Comparison of ENCODE assay signal across 8 mouse cellular contexts in the genomic region with DNA sequence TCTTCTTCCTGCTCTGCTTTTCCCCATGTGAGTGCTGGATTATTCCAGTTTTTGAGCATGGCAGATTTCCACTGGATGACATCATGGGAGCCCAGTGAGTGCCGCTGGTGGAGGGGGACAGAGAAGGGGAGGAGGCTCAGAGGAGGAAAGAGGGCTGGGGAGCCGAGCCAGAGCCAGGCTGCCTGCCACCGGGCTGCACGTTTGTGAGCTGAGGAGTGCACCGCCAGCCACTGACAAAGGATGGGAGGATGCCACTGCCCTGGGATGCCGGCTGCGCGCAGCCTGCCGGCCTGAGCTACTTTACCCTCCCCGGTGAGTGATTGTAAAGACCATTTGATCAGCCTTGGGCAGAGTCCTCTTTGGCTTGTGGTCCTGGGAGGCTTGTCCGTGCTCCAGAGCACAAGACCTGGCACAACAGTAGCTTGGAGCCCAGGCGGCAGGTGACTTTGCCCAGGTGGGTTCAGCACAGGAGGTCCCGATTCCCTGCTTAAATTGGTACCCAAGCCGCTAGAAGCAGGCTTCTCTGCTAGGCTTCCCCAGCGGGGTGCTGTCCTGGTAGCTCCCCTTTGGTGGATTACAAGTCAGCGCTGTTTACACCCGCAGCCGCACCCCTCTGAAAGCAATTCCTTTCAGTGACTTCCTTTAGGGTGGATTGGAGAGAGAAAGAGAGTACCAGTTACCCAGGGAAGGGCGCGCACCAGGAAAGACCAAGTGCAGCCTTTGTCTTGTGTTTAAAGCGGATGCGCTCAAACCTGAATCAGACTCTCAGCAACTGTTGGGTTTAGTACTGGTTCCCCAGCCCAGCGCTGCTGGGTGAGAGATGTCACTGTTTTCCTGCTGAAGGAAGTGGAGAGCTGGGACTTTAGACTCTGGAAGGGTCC. TPM values are rescaled to one million over a fixed set of nuclear protein-coding genes. Genes with fewer than 3 reads are reported as not detected.
DNase-seq lines count a peak whose midpoint lies in the region; ATAC-seq lines count a peak whose summit lies in the region.

Gene March1, plus strand, starts transcription at position 30 of the 881 bp plus-strand sequence.

- no peaks in the 10 kb centered on the region for H3K27me3 ChIP-seq in hindbrain, embryonic 14.5 days (ENCODE audit: control insufficient read depth, insufficient read depth, low read length)
- peaks cover 7% of the 10 kb centered on the region; the same call in 1 of the 2 replicates for H3K27me3 ChIP-seq in intestine, embryonic 16.5 days (replicated peaks; ENCODE audit: control insufficient read depth, insufficient read depth, low read length)

- H3K9ac ChIP-seq in hindbrain, embryonic 14.5 days = peak within 1 kb of the TSS; percentile 86
- no peak within 1 kb of the TSS for H3K9ac ChIP-seq in intestine, embryonic 16.5 days (ENCODE audit: low read depth, low read length)

- peak within 1 kb of the TSS; percentile 56 for H3K4me3 ChIP-seq in hindbrain, embryonic 14.5 days (replicated peaks; ENCODE audit: low read length)
- no peak within 1 kb of the TSS for H3K4me3 ChIP-seq in macrophage (ENCODE audit: inconsistent target)
- no peak within 1 kb of the TSS for H3K4me3 ChIP-seq in intestine, embryonic 16.5 days (ENCODE audit: low read length)

- no peaks in the 10 kb centered on the region for H3K36me3 ChIP-seq in hindbrain, embryonic 14.5 days (replicated peaks; ENCODE audit: control insufficient read depth, insufficient read depth)
- H3K36me3 ChIP-seq in macrophage (ENCODE audit: inconsistent target) = no peaks in the 10 kb centered on the region
- H3K36me3 ChIP-seq in intestine, embryonic 16.5 days (ENCODE audit: control insufficient read depth, insufficient read depth, low read length) = no peaks in the 10 kb centered on the region

- H3K4me1 ChIP-seq in hindbrain, embryonic 14.5 days (replicated peaks; ENCODE audit: control insufficient read depth, insufficient read depth, low read length) = 0 out of 2 replicates have a peak, but pooled peaks cover 2% of the 10 kb centered on the region
- H3K4me1 ChIP-seq in intestine, embryonic 16.5 days (ENCODE audit: control insufficient read depth, insufficient read depth, low read length) = no peaks in the 10 kb centered on the region

- H3K9me3 ChIP-seq in hindbrain, embryonic 14.5 days (ENCODE audit: control insufficient read depth, low read length) = no peaks in the 10 kb centered on the region
- no peaks in the 10 kb centered on the region for H3K9me3 ChIP-seq in intestine, embryonic 16.5 days (ENCODE audit: control insufficient read depth, low read length)

- H3K79me2 ChIP-seq in macrophage (ENCODE audit: inconsistent target) = no peaks in the 10 kb centered on the region

- H3K27ac ChIP-seq in hindbrain, embryonic 14.5 days = peak within 1 kb of the TSS; percentile 81
- no peak within 1 kb of the TSS for H3K27ac ChIP-seq in macrophage
- H3K27ac ChIP-seq in intestine, embryonic 16.5 days (ENCODE audit: low read length) = no peak within 1 kb of the TSS

- WGBS in hindbrain, embryonic 14.5 days = under 1% methylated on average over 23 of the region's 23 CpGs
- 7% methylated on average over 23 of the region's 23 CpGs for WGBS in macrophage (ENCODE audit: missing documents)
- 3% methylated on average over 23 of the region's 23 CpGs for WGBS in intestine, embryonic 16.5 days

- peak; percentile 3 for DNase-seq in gastrocnemius, postnatal 10 days
- DNase-seq in gastrocnemius, adult 8-10 months (ENCODE audit: low spot score in 2 of 2) = no peak
- peak; percentile 10 for DNase-seq in embryo, embryonic 9.5 days (ENCODE audit: extremely low spot score)
- peak; percentile 73 for DNase-seq in hindbrain, embryonic 14.5 days (ENCODE audit: low spot score)
- peak; percentile 79 for DNase-seq in right cerebral cortex, postnatal 25 days
- no peak for DNase-seq in adrenal gland, adult 18-20 months (ENCODE audit: low spot score in 2 of 2)

- peak; percentile 94 for ATAC-seq in hindbrain, embryonic 14.5 days (ENCODE audit: low FRiP score)
- ATAC-seq in intestine, embryonic 16.5 days = no peak

- H3K4me2 ChIP-seq in hindbrain, embryonic 14.5 days (replicated peaks) = peak within 1 kb of the TSS; percentile 68
- no peak within 1 kb of the TSS for H3K4me2 ChIP-seq in intestine, embryonic 16.5 days (ENCODE audit: low read depth, low read length)

RNA-seq across cellular contexts. Expression of gene March1, which starts in this region (rescaled TPM):
- total RNA-seq in gastrocnemius, postnatal 10 days (2021) = 1 to 10 TPM in 1 of 2 experiments, under 1 TPM in 1; 0.90 to 1.0 TPM
- total RNA-seq in gastrocnemius, adult 8-10 months (2022) = under 1 TPM; 0.17 to 0.54 (median 0.40) TPM
- polyA plus RNA-seq in hindbrain, embryonic 14.5 days (2014; fragmentation: Nextera tagmentation; extraction: Ambion mirVana) = 45.6 and 48.2 TPM in 2 replicates
- 10 to 100 TPM in 22 of 26 experiments, 1 to 10 TPM in 4; 5.0 to 87.9 (median 46.6) TPM for total RNA-seq in macrophage (2018; cell fraction: chromatin; rRNA removed)
- 100 to 1,000 TPM in 16 of 26 experiments, 10 to 100 TPM in 10; 48.1 to 166 (median 103) TPM for total RNA-seq in macrophage (2018; cell fraction: cytosol; rRNA removed)
- total RNA-seq in macrophage (2018; cell fraction: nucleus; rRNA removed) = 100 to 1,000 TPM in 5 of 26 experiments, 10 to 100 TPM in 21; 22.8 to 134 (median 66.3) TPM
- polyA plus RNA-seq in macrophage (2018) = 31.6 to 80.6 TPM (median 79.1 TPM) in 3 replicates
- total RNA-seq in adrenal gland, adult 18-20 months (2021) = 1 to 10 TPM; 1.7 to 3.6 TPM
- polyA plus RNA-seq in intestine, embryonic 16.5 days (2015; fragmentation: Nextera tagmentation; extraction: Ambion mirVana) = 0.51 and 0.60 TPM in 2 replicates

Comparison
In these comparisons a context has a peak if more than half of its experiments do, and no peak if none do; other contexts are left out.
1. RNA of gene March1 (polyA plus RNA-seq): 31.6 to 80.6 TPM in macrophage and 45.6 to 48.2 TPM in hindbrain, embryonic 14.5 days; 0.51 to 0.60 TPM in intestine, embryonic 16.5 days; every median in the first group is over 10 times any median in the second.
2. DNase-seq: peak in gastrocnemius, postnatal 10 days (single experiment), embryo, embryonic 9.5 days (single experiment), hindbrain, embryonic 14.5 days (single experiment) and right cerebral cortex, postnatal 25 days (single experiment); none in gastrocnemius, adult 8-10 months (0 of 2) and adrenal gland, adult 18-20 months (0 of 2).